Mouse (Mus musculus): ENCODE data around the gene Dzank1. TPM values are rescaled to one million over a fixed set of nuclear protein-coding genes. Genes with fewer than 3 reads are reported as not detected.

The Dzank1 gene
- not detected for total RNA-seq (2023)

DNA sequence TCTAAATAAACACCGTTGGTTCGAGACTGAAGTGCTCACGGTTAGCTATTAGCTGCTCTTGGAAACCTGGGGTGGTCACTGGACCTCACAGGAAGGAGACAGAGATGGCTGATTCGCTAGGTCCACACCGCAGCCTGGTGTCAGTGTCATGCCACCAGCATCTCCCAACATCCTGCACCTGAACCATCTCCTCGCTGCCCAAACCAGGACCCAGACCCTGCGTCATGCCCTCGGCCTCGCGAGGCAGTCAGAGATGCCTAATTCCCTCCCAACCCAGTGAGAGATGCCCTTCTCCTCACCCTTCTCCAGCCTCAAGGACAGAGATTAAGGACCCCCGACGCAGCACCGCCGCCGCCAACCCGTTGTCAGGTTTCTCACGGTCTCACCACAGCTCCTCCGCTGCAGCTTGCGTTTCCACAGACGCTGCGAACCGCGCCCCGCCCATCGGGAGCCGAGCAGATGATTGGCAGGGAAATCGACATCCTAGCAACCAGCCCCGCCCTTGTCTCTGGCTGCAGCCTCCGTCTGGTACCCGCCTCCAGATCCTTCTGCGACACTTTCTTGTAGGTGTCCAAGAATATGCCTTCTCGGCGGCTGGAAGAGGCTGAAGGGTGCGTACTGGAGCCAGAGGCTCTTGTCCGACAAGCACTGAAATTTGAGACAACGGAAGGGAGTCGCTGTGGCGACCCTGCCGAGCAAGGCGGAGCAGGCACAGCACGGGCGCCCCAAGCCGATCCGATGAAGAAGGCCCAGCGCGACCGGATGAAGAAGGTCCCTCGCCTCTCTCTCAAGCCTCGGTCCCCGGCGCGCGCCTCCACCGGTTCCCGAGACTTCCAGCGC, at the start of gene Dzank1, which contains the start of gene Polr3f:
Gene Dzank1 (minus strand): TSS at position 434 of the 840 bp plus-strand sequence.
Gene Polr3f (plus strand): TSS at position 738 of the 840 bp plus-strand sequence.

DNA sequence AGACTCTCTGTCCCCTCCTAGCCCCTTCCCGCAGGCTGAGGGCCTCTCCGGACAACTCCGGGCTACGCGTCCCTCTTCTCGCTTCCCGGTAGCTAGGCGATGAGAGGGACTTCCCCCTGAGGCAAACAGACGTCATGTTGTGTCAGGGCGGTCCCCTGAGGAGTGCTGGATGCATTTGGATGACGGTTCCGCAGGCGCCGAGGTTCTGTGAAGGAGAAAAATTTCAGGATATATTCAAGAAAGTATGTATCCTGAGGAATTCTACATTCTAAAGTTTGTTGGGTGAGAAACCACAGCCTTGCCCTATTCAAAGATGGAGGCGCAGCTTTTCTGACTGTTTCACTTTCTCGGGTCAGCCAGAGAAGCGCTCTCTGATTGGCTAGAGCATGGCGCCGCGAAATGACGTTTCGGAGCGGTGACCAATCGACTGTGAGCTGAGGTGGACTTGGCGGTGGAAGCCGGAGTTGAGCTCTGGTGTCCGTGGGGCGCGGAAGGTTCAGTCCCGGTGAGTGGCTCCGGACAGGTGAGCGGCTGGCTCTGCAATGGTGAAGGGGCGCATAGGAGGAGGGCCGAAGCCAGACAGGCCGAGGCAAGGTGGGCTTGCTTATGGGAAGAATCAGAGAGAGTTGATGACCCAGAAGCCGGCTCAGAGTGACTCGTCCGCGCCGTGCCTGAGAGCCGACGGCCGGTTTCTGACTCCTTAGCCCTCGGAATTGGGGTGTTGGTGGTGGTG, 28.8 kb upstream of the Dzank1 start, which contains the start of gene Sec23b:
Gene Sec23b (plus strand): TSS at position 410 of the 733 bp plus-strand sequence.

GRCm38 (mm10) chr2:144550529-144550928, 23.3 kb upstream of the Dzank1 start, which contains the start of gene Rbbp9:
Gene Rbbp9 (minus strand): TSS chr2:144550869.

Other genes starting within 250 kb of the Dzank1 start
- not detected for gene Ovol2, start 195.3 kb downstream of the Dzank1 start, total RNA-seq (2023)
- 31.8 TPM for gene Kat14, start 158.4 kb downstream of the Dzank1 start, total RNA-seq (2023)
- not detected for gene Pet117, start 158.4 kb downstream of the Dzank1 start, total RNA-seq (2023)
- 36.2 TPM for gene Polr3f, start 304 bp upstream of the Dzank1 start, total RNA-seq (2023)
- 3.3 TPM for gene Rbbp9, start 23.5 kb upstream of the Dzank1 start, total RNA-seq (2023)
- gene Sec23b, start 28.8 kb upstream of the Dzank1 start, total RNA-seq (2023): 61.2 TPM
- 16.4 TPM for gene Smim26, start 66.6 kb upstream of the Dzank1 start, total RNA-seq (2023)
- gene Dtd1, start 72.5 kb upstream of the Dzank1 start, total RNA-seq (2023): 28.9 TPM

Measured in CD8-positive naive resting alpha-beta T cell, adult 57 days (primary cell).